Mouse (Mus musculus) E14TG2a.4 (cell line): ENCODE results near the gene Olfr1054.
"Not testable (repeated sequence)": the region's sequence is repeated elsewhere in the genome, so short reads cannot be mapped to it uniquely, and the experiment has no call there.

Experiments
- H3K27me3 ChIP-seq: 2 replicates; pipeline ENCODE4 v1.6.1; 2014; ENCODE audit warnings: low read length, control low read depth; ENCODE audit not compliant: insufficient read depth
- H3K36me3 ChIP-seq: 2 replicates; pipeline ENCODE4 v1.6.1; 2014; ENCODE audit warnings: low read length, control low read depth; ENCODE audit not compliant: insufficient read depth
- H3K4me1 ChIP-seq: replicated peaks from 2 replicates; pipeline ENCODE4 v1.6.1; 2014; ENCODE audit warnings: low read depth, low read length, control low read depth
- H3K4me3 ChIP-seq: replicated peaks from 2 replicates; pipeline ENCODE4 v1.5.1; 2014; ENCODE audit warnings: mild to moderate bottlenecking, low read length
- H3K9me3 ChIP-seq: 2 replicates; pipeline ENCODE4 v1.6.1; 2014; ENCODE audit warnings: low read length, control low read depth
- CTCF ChIP-seq: conservative IDR thresholded peaks from 2 replicates; pipeline ENCODE4 v1.5.1; 2014; ENCODE audit warnings: low read length
- NANOG ChIP-seq: IDR thresholded peaks from 2 replicates; pipeline ENCODE4 v1.6.1; 2014; ENCODE audit warnings: borderline replicate concordance, low read length, mixed read lengths
- POU5F1 ChIP-seq: IDR thresholded peaks from 2 replicates; pipeline ENCODE4 v1.6.1; 2014; ENCODE audit warnings: low read length, borderline replicate concordance

Gene Olfr1054

DNA sequence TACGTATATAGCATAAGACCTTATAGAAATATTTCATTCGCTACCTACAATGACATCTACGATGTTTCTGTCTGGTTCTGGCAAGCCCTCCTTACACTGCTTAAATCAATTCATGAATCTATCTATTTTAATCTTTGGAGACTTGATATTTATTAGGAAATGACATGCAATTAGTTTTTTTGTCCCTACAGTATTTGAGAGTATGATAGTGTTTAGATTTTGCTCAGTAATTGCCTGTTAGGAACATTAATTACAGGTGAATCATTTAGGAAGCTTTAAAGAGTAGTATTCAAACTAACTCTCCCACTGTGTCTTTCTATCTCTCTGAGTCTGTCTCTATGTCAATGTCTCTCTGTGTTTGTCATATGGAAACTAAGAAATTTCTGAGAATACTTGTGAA is at the start of gene Olfr1054:
Gene Olfr1054, minus strand, starts transcription at position 101 of the 400 bp plus-strand sequence.
- H3K4me3 ChIP-seq, result no peak within 1 kb of the TSS
- H3K9me3 ChIP-seq, result peaks cover 12% of the 10 kb centered on the region; the same call in 1 of the 2 replicates
- H3K4me1 ChIP-seq, result no peaks in the 10 kb centered on the region
- no peak for TF ChIP-seq POU5F1
- TF ChIP-seq CTCF, result no peak
- no peak for TF ChIP-seq NANOG
- H3K36me3 ChIP-seq, result no peaks in the 10 kb centered on the region
- no peaks in the 10 kb centered on the region for H3K27me3 ChIP-seq

DNA sequence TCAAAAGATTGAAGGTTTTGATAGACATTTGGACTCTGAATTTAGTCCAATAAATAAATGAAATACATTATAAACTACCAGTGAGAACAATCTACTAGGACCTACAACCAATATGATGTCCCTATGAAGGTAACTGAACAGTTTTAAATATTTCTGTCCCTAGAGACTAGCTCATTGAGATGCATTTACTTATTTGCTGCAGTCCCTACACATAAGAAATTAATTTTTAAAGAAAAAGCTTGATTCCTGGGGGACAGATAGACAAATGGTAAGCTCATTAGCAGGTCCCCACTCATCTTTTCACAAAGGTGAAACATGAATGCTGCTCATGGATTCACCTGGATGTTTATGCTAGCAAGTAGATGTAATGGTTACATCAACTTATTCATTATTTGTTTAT is 43.1 kb upstream of the Olfr1054 start, which contains the start of gene Olfr1057:
Gene Olfr1057, minus strand, starts transcription at position 101 of the 400 bp plus-strand sequence.
- no peaks in the 10 kb centered on the region for H3K27me3 ChIP-seq
- no peaks in the 10 kb centered on the region for H3K9me3 ChIP-seq
- no peaks in the 10 kb centered on the region for H3K36me3 ChIP-seq
- no peaks in the 10 kb centered on the region for H3K4me1 ChIP-seq
- TF ChIP-seq POU5F1 (no peak), NANOG (no peak), CTCF (no peak)
- no peak within 1 kb of the TSS for H3K4me3 ChIP-seq

DNA sequence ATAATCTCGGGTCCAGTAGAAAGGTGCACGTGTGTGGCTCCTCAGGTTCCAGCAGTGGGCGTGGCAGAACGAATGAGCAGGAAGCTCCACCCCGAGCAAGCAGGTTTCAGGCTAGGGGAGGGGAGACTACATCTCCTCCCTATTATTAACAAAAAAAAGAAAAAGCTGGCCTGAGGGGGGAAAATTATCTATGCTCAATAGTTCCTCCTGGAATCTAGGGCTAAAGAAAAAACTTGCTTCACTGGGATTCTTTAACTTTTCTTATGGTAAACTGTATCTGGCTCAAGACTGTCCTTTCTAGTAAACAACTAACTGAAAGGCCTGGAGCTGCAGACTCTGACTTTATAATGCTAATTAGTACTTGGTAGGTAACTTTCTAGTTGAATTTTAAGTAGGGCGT is 31.1 kb upstream of the Olfr1054 start:
- not testable (repeated sequence) for H3K4me3 ChIP-seq, H3K27me3 ChIP-seq, H3K4me1 ChIP-seq, H3K36me3 ChIP-seq
- peaks cover 15% of the 10 kb centered on the region for H3K9me3 ChIP-seq

DNA sequence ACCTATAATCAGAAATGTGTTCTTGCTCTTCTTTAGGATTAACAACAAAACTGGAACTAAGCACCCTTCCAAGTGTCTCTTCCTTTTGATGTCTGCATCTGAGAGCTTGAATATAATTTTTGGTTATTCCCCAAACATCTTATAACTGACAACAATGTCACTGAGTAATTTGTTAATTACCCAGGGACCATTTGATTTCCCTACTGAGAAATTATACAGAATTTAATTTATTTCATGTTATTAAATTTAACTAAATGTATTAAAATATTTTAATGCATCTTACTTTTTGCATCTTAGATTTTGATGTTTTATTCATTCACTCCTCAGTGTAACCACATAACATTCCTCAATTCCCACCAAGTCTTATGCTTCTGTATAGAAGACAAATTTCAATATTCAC is 27.1 kb upstream of the Olfr1054 start, which contains the start of gene Olfr1056:
Gene Olfr1056, minus strand, starts transcription at position 101 of the 400 bp plus-strand sequence.
- Histone ChIP-seq H3K4me1 (no peaks in the 10 kb centered on the region), H3K27me3 (no peaks in the 10 kb centered on the region), H3K36me3 (no peaks in the 10 kb centered on the region), H3K9me3 (peaks cover 10% of the 10 kb centered on the region; the same call in 1 of the 2 replicates), H3K4me3 (no peak within 1 kb of the TSS)
- no peak for TF ChIP-seq CTCF
- TF ChIP-seq NANOG, result no peak
- no peak for TF ChIP-seq POU5F1

DNA sequence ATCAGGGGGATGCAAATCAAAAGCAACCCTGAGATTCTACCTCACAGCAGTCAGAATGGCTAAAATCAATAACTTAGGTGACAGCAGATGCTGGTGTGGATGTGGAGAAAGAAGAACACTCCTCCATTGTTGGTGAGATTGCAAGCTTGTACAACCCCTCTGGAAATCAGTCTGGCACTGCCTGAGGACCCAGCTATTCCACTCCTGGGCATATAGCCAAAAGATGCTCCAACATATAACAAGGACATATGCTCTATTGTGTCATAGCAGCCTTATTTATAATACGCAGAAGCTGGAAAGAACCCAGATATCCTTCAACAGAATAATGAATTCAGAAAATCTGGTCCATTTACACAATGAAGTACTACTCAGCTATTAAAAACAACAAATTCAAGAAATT is 16.5 kb upstream of the Olfr1054 start:
- peaks cover 25% of the 10 kb centered on the region for H3K9me3 ChIP-seq
- not testable (repeated sequence) for H3K27me3 ChIP-seq, H3K4me1 ChIP-seq, H3K36me3 ChIP-seq, H3K4me3 ChIP-seq

DNA sequence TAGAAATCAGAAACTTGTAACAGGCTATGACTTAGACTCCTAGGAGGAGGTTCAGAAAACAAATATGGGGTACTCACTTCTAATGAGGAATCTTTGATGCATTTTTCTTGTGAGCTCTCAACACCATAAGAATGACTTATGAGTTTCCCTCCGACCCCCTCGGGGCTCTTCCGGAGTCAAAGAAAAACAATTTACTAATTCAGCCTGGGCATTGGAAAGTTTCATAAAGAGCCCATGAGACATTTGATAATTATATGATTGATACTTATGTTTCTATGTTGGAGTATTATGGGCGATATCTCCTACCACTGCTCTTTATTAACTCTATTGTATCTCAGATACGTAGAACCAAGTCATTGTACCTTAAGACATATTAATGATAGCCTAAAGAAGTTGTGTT is 15.0 kb upstream of the Olfr1054 start, which contains the start of gene Olfr1055:
Gene Olfr1055, minus strand, starts transcription at position 101 of the 400 bp plus-strand sequence.
- no peaks in the 10 kb centered on the region for H3K36me3 ChIP-seq
- H3K4me3 ChIP-seq, result no peak within 1 kb of the TSS
- no peaks in the 10 kb centered on the region for H3K27me3 ChIP-seq
- no peaks in the 10 kb centered on the region for H3K4me1 ChIP-seq
- no peak for TF ChIP-seq CTCF
- TF ChIP-seq POU5F1, result no peak
- no peak for TF ChIP-seq NANOG
- peaks cover 27% of the 10 kb centered on the region for H3K9me3 ChIP-seq

DNA sequence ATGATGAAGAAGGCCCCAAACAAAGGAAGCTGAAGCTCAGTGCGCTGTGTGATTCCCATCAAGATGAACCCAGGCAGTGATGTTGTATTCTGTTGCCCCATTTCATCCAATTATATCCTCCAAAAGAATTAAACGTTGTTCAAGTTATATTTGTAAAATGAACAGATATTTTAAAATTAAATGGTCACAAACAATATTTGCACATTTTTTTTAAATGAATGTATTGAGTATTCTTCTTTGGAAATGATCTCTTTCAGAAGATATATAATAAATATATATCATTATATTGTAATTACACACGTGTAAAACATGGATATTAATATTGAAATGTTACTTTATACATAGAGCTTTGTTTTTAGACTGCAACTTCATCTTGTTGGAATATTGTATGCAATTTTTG is 20.0 kb downstream of the Olfr1054 start, which contains the start of gene Olfr1053:
Gene Olfr1053, minus strand, starts transcription at position 101 of the 400 bp plus-strand sequence.
- Histone ChIP-seq H3K36me3 (no peaks in the 10 kb centered on the region), H3K27me3 (no peaks in the 10 kb centered on the region), H3K4me3 (no peak within 1 kb of the TSS), H3K9me3 (no peaks in the 10 kb centered on the region), H3K4me1 (no peaks in the 10 kb centered on the region)
- TF ChIP-seq NANOG (no peak), CTCF (no peak), POU5F1 (no peak)

DNA sequence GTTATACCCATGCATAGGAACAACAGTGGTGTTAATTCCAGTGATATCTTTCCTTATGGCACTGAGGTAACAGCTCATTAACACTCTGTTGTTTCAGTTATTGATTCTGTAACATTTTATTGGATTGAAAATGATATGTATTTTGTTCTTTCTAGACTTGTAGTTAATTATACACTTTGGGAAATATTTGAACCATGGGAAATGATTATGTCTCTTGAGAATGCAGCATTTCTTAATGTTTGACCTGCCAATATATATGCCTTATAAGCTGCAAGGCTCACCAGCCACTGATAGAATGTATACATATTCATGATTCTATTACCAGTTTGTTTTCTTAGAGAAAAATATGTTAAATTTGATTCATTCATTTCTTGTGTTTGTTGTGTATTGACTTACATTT is 43.1 kb downstream of the Olfr1054 start, which contains the start of gene Olfr1052:
Gene Olfr1052, plus strand, starts transcription at position 301 of the 400 bp plus-strand sequence.
- Histone ChIP-seq H3K9me3 (0 out of 2 replicates have a peak, but pooled peaks cover 7% of the 10 kb centered on the region), H3K4me1 (no peaks in the 10 kb centered on the region), H3K36me3 (no peaks in the 10 kb centered on the region), H3K27me3 (no peaks in the 10 kb centered on the region), H3K4me3 (no peak within 1 kb of the TSS)
- no peak for TF ChIP-seq POU5F1
- no peak for TF ChIP-seq NANOG
- no peak for TF ChIP-seq CTCF
